In genomic region chr2:174057730-174058129, GRCm38 (mm10) we compare ENCODE assay signal across 20 mouse cellular contexts. TPM values are rescaled to one million over a fixed set of nuclear protein-coding genes. Genes with fewer than 3 reads are reported as not detected.
A peak's percentile ranks its signal among the peaks of the same experiment; 100 is the strongest.
DNase-seq lines count a peak whose midpoint lies in the region; ATAC-seq and TF ChIP-seq lines count a peak whose summit lies in the region.
"Had no signal": no experiment of that assay in that cellular context is flagged by ENCODE, and none has a peak within 500 bp of the region (broad histone marks: within the 10 kb centered on the region; RNA-seq: fewer than 3 reads in every experiment).

No protein-coding gene starts in this region.

- ATAC-seq in frontal cortex, adult (ENCODE audit: low TSS enrichment) = peak; percentile 69; the same call in 1 of the 2 replicates
- ATAC-seq in kidney, embryonic 16.5 days (ENCODE audit: low FRiP score, low TSS enrichment) = no peak
- ATAC-seq: CD4-positive, CD25-positive, alpha-beta regulatory T cell, adult 4 months; forebrain, postnatal 0 days; hindbrain, postnatal 0 days had no signal

- no peak overlapping the region for H3K9ac ChIP-seq in kidney, embryonic 16.5 days (replicated peaks; ENCODE audit: low read length)
- H3K9ac ChIP-seq: forebrain, postnatal 0 days; liver, embryonic 14.5 days; lung, embryonic 14.5 days; neural tube, embryonic 12.5 days had no signal

- H3K9me3 ChIP-seq in kidney, embryonic 16.5 days (ENCODE audit: low read length) = no peaks in the 10 kb centered on the region
- H3K9me3 ChIP-seq: heart, embryonic 10.5 days; neural tube, embryonic 12.5 days had no signal

- no peak overlapping the region for H3K4me2 ChIP-seq in kidney, embryonic 16.5 days (replicated peaks; ENCODE audit: low read depth, low read length)
- H3K4me2 ChIP-seq: lung, embryonic 14.5 days; neural tube, embryonic 12.5 days had no signal

- TF ChIP-seq POLR2A in embryonic fibroblast, embryonic 13.5 days (IDR thresholded peaks at IDR 0.05; ENCODE audit: low read depth, low read length) = no peak

- H3K36me3 ChIP-seq in kidney, embryonic 16.5 days (ENCODE audit: insufficient read depth, low read length) = no peaks in the 10 kb centered on the region
- H3K36me3 ChIP-seq: heart, embryonic 10.5 days; neural tube, embryonic 12.5 days had no signal

- no peak overlapping the region for H3K4me3 ChIP-seq in kidney, embryonic 16.5 days (ENCODE audit: low read length)
- no peak overlapping the region for H3K4me3 ChIP-seq in embryonic fibroblast, embryonic 13.5 days (ENCODE audit: insufficient read depth, low read length)
- H3K4me3 ChIP-seq: heart, embryonic 10.5 days; megakaryocyte, embryonic 14.5 days; neural tube, embryonic 12.5 days had no signal

- no peaks in the 10 kb centered on the region for H3K27me3 ChIP-seq in kidney, embryonic 16.5 days (ENCODE audit: insufficient read depth, low read length)
- H3K27me3 ChIP-seq: neural tube, embryonic 12.5 days had no signal

- WGBS in kidney, embryonic 16.5 days = 88% methylated on average over 3 of the region's 3 CpGs

- no peak for DNase-seq in frontal cortex, postnatal 36 days (ENCODE audit: low spot score in 2 of 2)
- peak; percentile 31 for DNase-seq in kidney, adult 8-10 months
- peak; percentile 9 for DNase-seq in brain, adult 2 months (ENCODE audit: low read depth, low spot score)
- no peak for DNase-seq in thymus, postnatal 0 days (ENCODE audit: low spot score)
- DNase-seq in right cerebral cortex, postnatal 36 days (ENCODE audit: low spot score in 2 of 2) = no peak
- DNase-seq: adrenal gland, postnatal 25 days; cerebellum, adult 9-10 months; forebrain, postnatal 0 days; lung, embryonic 14.5 days; midbrain, embryonic 14.5 days; right cerebral cortex, postnatal 4 days had no signal

- no peaks in the 10 kb centered on the region for H3K4me1 ChIP-seq in kidney, embryonic 16.5 days (ENCODE audit: insufficient read depth, low read length)
- H3K4me1 ChIP-seq in embryonic fibroblast, embryonic 13.5 days (ENCODE audit: control insufficient read depth, insufficient read depth, low read length) = no peaks in the 10 kb centered on the region
- H3K4me1 ChIP-seq: megakaryocyte, embryonic 14.5 days had no signal

- TF ChIP-seq CTCF in embryonic fibroblast, embryonic 13.5 days (IDR thresholded peaks at IDR 0.05; ENCODE audit: borderline replicate concordance, insufficient read depth, low read length) = no peak

- no peak overlapping the region for H3K27ac ChIP-seq in kidney, embryonic 16.5 days (ENCODE audit: low read length)
- H3K27ac ChIP-seq in embryonic fibroblast, embryonic 13.5 days (ENCODE audit: insufficient read depth, low read length) = peak overlapping the region; percentile 70
- H3K27ac ChIP-seq: heart, embryonic 10.5 days; hindbrain, postnatal 0 days; liver, embryonic 14.5 days; neural tube, embryonic 12.5 days had no signal

RNA-seq across cellular contexts. Expression of gene Stx16, which starts 18.4 kb away (rescaled TPM):
- 11.8 TPM in 2 replicates for polyA plus RNA-seq in kidney, embryonic 16.5 days (2015; fragmentation: Nextera tagmentation; extraction: Ambion mirVana)
- 43.4 and 57.7 TPM in 2 replicates for polyA plus RNA-seq in embryonic fibroblast, embryonic 13.5 days (2011; ENCODE audit: insufficient read length, low read depth, missing spikeins)
- 9.8 and 12.3 TPM in 2 replicates for polyA plus RNA-seq in thymus, postnatal 0 days (2015; fragmentation: Nextera tagmentation; extraction: Ambion mirVana)

RNA-seq across cellular contexts. Expression of gene Npepl1, which starts 52.4 kb away (rescaled TPM):
- polyA plus RNA-seq in kidney, embryonic 16.5 days (2015; fragmentation: Nextera tagmentation; extraction: Ambion mirVana) = 50.5 and 51.9 TPM in 2 replicates
- 44.4 and 51.4 TPM in 2 replicates for polyA plus RNA-seq in embryonic fibroblast, embryonic 13.5 days (2011; ENCODE audit: insufficient read length, low read depth, missing spikeins)
- polyA plus RNA-seq in thymus, postnatal 0 days (2015; fragmentation: Nextera tagmentation; extraction: Ambion mirVana) = 55.9 and 56.2 TPM in 2 replicates

Comparison
In these comparisons a context has a peak if more than half of its experiments do, and no peak if none do; other contexts are left out.
1. DNase-seq: peak in kidney, adult 8-10 months (2 of 2) and brain, adult 2 months (single experiment); none in frontal cortex, postnatal 36 days (0 of 2), thymus, postnatal 0 days (single experiment) and right cerebral cortex, postnatal 36 days (0 of 2).